Mouse (Mus musculus) embryo, embryonic 10 days (tissue): ENCODE measurements at regions not wholly inside any gene's neighbourhood (a gene's known extent, or its start where the extent isn't known, plus 50 kb on each side); places are given as distances from the start of the nearest gene placed in this dataset.

Experiments used
- DNase-seq: peaks from one replicate; pipeline ENCODE4 v3.0.0-alpha.2; 2015; ENCODE audit warnings: low spot score

- DNase-seq: no peak
Observed at GRCm38 (mm10) chr1:109161067-109161466, 821.2 kb upstream of the Cdh7 start.

- no peak for DNase-seq
Observed at GRCm38 (mm10) chr1:109170838-109171237, 811.4 kb upstream of the Cdh7 start.

- peak; percentile 18 for DNase-seq
Observed at GRCm38 (mm10) chr1:109186497-109186896, 795.7 kb upstream of the Cdh7 start.

- no peak for DNase-seq
Observed at GRCm38 (mm10) chr1:109220088-109220487, 762.1 kb upstream of the Cdh7 start.

GRCm38 (mm10) chr1:109223571-109223970 is 758.7 kb upstream of the Cdh7 start:
- no peak for DNase-seq
